Mouse (Mus musculus) heart, embryonic 10.5 days (tissue): ENCODE data around the gene Ptgdr2. TPM values are rescaled to one million over a fixed set of nuclear protein-coding genes. Genes with fewer than 3 reads are reported as not detected.

Source experiments
- DNase-seq: peaks from one replicate; pipeline ENCODE4 v3.0.0-alpha.2; 2017; ENCODE audit warnings: low spot score
- H3K27ac ChIP-seq: fragments of 300-500 bp; sonication (generic); 2 replicates; pipeline ENCODE4 v1.5.1; 2016; ENCODE audit warnings: mild to moderate bottlenecking
- H3K27me3 ChIP-seq: fragments of 300-500 bp; sonication (generic); 2 replicates; pipeline ENCODE4 v1.6.1; 2016; ENCODE audit warnings: mild to moderate bottlenecking; ENCODE audit not compliant: poor library complexity, insufficient read depth, severe bottlenecking
- H3K36me3 ChIP-seq: fragments of 300-500 bp; sonication (generic); 2 replicates; pipeline ENCODE4 v1.6.1; 2016; ENCODE audit warnings: mild to moderate bottlenecking, moderate library complexity
- H3K4me1 ChIP-seq: fragments of 300-500 bp; sonication (generic); 2 replicates; pipeline ENCODE4 v1.6.1; 2016; ENCODE audit warnings: mild to moderate bottlenecking
- H3K4me3 ChIP-seq: fragments of 300-500 bp; sonication (generic); 2 replicates; pipeline ENCODE4 v1.5.1; 2016; ENCODE audit warnings: mild to moderate bottlenecking, moderate library complexity
- H3K9me3 ChIP-seq: fragments of 300-500 bp; sonication (generic); 2 replicates; pipeline ENCODE4 v1.6.1; 2016; ENCODE audit warnings: mild to moderate bottlenecking, moderate library complexity
- WGBS: fragments of 180-500 bp; shearing (Covaris S2); methylation state at CpG from one replicate; pipeline ENCODE4 v1.1.7; 2016; 5-methylcytosine and 5-hydroxymethylcytosine counted together
- polyA plus RNA-seq: library from polyadenylated mRNA; unstranded; fragments of >200 nt; fragmentation: Nextera tagmentation; extraction: Ambion mirVana; gene quantifications from 2 replicates; pipeline ENCODE4 v1.2.1, GENCODE M21; 2016

The Ptgdr2 gene
- polyA plus RNA-seq, 1 experiment from 2014 or later: 0.19 TPM

DNA sequence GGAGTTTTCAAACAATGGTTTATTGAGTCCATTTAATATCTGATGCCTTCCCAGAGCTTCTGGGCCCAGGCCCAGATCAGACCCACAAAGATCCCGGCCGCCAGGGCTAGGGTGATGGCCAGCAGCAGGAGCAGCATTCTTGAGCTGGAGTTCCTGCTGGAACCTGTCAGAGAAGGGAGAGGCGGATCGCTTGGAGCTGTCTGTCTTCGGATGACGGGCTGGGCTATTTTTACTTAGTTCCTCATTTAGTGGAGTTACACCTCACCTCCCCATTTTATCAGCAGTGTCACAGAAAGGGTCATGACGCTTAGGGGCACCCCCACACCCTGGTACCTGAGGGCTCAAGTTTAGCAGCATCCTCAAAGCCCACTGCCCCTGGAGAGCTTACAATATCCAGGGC lies 22.7 kb upstream of the Ptgdr2 start:
- Histone ChIP-seq H3K27me3 (peaks cover 4% of the 10 kb centered on the region; the same call in 1 of the 2 replicates), H3K4me3 (no peak overlapping the region), H3K9me3 (no peaks in the 10 kb centered on the region), H3K27ac (peak overlapping the region; percentile 66), H3K36me3 (no peaks in the 10 kb centered on the region), H3K4me1 (peaks cover 31% of the 10 kb centered on the region)
- DNase-seq: peak; percentile 84
- WGBS: 31% methylated on average over 7 of the region's 7 CpGs

DNA sequence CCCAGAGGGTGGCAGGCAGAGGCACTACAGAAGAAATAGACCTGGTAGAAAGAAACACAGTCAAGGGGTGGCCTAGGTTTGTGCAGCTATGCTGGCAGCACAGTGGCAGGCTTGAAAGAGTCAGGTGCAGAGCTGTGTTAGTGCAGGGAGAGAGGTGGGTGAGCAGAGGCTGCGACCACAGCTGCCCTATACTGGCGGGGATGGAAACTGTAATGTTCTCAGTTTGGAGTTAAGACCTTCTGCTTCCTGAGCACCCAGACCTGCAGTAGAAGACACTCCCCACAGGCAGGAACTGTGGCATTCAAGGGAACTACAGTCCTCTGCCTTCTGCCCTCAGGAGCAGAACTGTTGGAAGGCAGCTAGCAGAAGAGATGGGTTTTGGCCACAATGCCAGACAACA lies 22.1 kb upstream of the Ptgdr2 start:
- 64% methylated on average over 2 of the region's 2 CpGs for WGBS
- H3K4me3 ChIP-seq: no peak overlapping the region
- DNase-seq: no peak
- H3K4me1 ChIP-seq: peaks cover 26% of the 10 kb centered on the region
- H3K36me3 ChIP-seq: no peaks in the 10 kb centered on the region
- peak overlapping the region; percentile 66; the same call in 1 of the 2 replicates for H3K27ac ChIP-seq
- H3K27me3 ChIP-seq: peaks cover 5% of the 10 kb centered on the region; the same call in 1 of the 2 replicates
- no peaks in the 10 kb centered on the region for H3K9me3 ChIP-seq

DNA sequence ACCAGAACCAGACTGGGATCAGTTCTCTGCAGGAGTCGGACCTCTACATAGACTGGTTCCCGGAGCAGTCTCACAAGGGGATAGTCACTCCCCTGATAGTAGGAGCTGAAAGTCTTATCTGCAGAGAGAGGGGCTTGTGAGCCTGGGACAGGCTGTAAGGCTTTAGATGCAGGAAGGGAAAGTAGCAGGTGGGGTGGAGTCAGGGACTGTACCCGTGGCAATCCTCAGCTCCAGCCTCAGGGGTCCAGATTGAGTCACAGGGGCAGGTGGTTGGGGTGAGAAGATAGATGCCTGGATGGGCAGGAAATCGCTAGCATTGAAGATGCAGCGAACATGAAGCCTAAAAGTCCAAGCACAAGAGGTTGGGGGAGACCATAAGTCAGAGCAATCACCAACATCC lies 20.5 kb upstream of the Ptgdr2 start:
- Histone ChIP-seq H3K9me3 (no peaks in the 10 kb centered on the region), H3K36me3 (no peaks in the 10 kb centered on the region), H3K4me3 (no peak overlapping the region), H3K27me3 (peaks cover 9% of the 10 kb centered on the region; the same call in 1 of the 2 replicates), H3K27ac (no peak overlapping the region), H3K4me1 (peaks cover 26% of the 10 kb centered on the region)
- WGBS: 40% methylated on average over 5 of the region's 5 CpGs
- DNase-seq: no peak

DNA sequence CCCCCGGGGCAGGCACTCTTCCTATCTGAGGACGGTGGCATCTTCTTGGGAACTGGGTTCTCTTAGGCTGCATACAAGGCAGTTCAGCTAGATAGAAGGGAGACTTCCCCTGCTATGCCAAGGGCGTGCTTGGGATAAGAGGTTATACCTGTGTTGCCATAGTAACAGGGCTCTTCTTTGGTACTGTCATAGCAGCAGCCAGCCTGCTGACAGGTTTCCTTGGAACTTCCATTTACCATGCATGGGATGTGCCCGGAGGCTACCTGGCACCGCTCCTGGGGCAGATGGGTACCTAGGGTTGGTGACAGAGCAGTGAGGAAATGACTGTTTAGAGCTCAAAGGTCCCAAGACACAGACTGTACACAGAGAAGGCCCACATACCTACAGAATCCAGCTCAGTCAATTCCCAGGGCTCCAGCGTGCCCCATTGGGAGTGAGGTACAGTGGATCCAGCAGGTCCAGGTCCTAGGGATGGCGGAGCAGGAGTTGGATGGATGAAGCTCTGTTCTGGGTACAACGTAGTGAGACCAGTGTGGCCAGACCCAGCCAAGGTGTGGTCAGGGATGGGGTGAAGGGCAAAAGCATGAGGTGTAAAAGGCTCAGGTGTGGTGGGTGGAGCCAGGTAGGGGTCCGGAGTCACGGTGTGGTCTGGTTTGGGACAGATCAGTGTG lies 18.5 kb upstream of the Ptgdr2 start:
- Histone ChIP-seq H3K9me3 (no peaks in the 10 kb centered on the region), H3K36me3 (no peaks in the 10 kb centered on the region), H3K4me1 (peaks cover 26% of the 10 kb centered on the region), H3K27me3 (peaks cover 9% of the 10 kb centered on the region; the same call in 1 of the 2 replicates), H3K4me3 (no peak overlapping the region), H3K27ac (no peak overlapping the region)
- DNase-seq: no peak
- 84% methylated on average over 10 of the region's 10 CpGs for WGBS

DNA sequence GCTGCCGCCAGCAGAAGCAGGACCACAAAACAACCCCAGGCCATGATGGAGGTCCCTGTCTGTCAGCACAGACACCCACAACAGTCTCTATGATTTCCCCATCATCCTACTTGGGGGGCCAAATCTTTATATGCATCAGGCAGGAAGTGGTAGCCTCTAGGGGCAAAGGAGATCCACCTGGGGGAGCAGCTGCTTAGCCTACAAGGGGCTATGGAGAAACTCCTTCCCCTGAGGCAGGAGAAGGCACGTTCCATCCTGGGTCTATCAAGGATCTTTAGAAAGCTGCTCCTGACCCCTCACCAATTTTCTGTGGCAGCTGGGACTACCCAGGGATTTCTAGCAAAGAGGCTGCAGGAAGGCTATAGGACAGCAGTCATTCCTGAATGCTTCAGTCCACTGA lies 16.4 kb upstream of the Ptgdr2 start, which contains the start of gene Zp1:
Gene Zp1 (minus strand): TSS at position 101 of the 400 bp plus-strand sequence.
- Histone ChIP-seq H3K27ac (no peak within 1 kb of the TSS), H3K27me3 (peaks cover 9% of the 10 kb centered on the region; the same call in 1 of the 2 replicates), H3K9me3 (no peaks in the 10 kb centered on the region), H3K4me3 (no peak within 1 kb of the TSS), H3K36me3 (no peaks in the 10 kb centered on the region), H3K4me1 (peaks cover 12% of the 10 kb centered on the region)
- 69% methylated on average over 2 of the region's 2 CpGs for WGBS
- no peak for DNase-seq

DNA sequence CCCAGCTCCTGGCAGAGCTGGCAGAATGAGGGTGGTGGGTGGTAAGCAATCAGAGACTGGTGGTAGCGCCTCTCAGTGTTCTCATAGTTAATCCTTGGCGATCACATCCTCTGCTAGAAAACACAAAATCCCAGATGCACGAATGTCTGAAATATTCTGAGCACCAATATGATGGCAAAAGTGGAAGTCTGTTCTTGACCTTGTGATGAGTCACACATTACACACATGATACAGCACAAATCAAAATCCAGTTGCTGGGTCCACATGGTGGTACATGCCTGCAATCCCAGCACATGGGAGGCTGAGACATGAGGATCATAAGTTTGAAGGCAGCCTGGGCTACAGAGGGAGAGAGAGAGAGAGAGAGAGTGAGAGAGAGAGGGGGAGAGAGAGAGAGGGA lies 15.9 kb upstream of the Ptgdr2 start:
- H3K9me3 ChIP-seq: no peaks in the 10 kb centered on the region
- no peak for DNase-seq
- WGBS: 74% methylated on average over 3 of the region's 3 CpGs
- no peak overlapping the region for H3K27ac ChIP-seq
- no peaks in the 10 kb centered on the region for H3K36me3 ChIP-seq
- no peak overlapping the region for H3K4me3 ChIP-seq
- H3K4me1 ChIP-seq: peaks cover 17% of the 10 kb centered on the region
- peaks cover 9% of the 10 kb centered on the region; the same call in 1 of the 2 replicates for H3K27me3 ChIP-seq

DNA sequence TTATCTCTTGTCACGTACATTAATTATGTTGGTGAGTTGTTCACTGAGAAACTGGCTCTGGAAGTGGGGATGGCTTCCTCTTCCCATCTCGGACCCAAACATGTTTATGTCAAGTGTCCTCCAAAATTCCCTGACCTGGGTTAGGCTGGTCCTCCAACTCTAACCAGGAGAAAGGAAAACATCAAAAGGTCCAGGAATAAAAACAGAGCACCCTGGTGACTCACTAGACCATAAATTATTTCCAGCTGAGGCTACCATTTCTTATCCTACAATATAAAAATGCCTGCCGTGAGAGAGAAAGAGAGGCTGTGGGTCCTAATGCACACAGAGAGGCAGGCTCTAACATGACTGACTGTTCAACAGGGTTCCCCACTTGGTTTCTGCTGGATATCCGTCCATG lies 12.7 kb upstream of the Ptgdr2 start:
- Histone ChIP-seq H3K27ac (no peak overlapping the region), H3K36me3 (no peaks in the 10 kb centered on the region), H3K4me1 (0 out of 2 replicates have a peak, but pooled peaks cover 17% of the 10 kb centered on the region), H3K9me3 (no peaks in the 10 kb centered on the region), H3K27me3 (peaks cover 6% of the 10 kb centered on the region; the same call in 1 of the 2 replicates), H3K4me3 (no peak overlapping the region)
- 55% methylated on average over 4 of the region's 4 CpGs for WGBS
- no peak for DNase-seq

DNA sequence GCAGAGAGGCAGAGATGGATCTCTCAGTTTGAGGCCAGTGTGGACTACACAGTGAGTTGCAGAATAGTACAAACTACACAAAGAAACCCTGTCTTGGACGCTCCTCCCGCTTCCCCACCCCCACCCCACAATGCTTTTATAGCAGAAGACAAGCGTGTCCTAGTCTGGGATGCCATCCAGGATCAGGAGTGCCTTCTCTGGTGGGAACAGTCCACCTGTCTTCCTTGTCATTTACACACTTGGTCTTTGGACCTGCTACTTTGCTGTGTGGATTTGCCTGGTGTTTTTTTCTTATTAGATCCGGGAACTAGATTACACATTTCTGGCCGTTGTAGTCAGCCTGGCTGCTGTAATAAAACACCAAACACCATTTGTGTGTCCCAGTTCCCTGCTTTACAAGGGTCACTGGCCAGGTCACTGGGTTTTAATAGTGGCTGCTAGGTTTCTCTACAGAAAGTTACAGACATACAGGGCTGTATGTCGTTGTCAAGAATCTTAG lies 10.8 kb upstream of the Ptgdr2 start:
- Histone ChIP-seq H3K4me1 (peaks cover 17% of the 10 kb centered on the region; the same call in 1 of the 2 replicates), H3K27ac (peak overlapping the region; percentile 77; the same call in 1 of the 2 replicates), H3K9me3 (no peaks in the 10 kb centered on the region), H3K27me3 (no peaks in the 10 kb centered on the region), H3K4me3 (no peak overlapping the region), H3K36me3 (no peaks in the 10 kb centered on the region)
- WGBS: 70% methylated on average over 6 of the region's 6 CpGs
- DNase-seq: no peak

DNA sequence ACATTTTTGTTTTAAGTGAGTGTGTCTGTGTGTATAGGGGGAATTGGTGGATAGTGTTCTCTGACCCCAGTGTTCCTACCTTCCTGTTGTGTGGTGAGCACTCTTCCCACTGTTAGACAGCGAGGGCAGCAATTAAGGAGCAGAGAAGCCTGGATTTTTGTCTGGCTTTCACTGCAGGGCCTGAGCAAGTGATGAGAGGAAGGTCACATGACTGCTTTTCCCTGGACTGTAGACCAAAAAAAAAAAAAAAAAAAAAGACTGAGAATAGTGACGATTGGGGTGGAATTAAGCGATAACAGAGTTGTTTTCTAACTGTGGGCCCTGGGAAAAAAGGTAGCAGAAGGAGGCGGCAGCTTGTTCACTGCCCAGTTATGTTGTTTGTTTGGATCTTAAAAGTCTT lies 10.3 kb upstream of the Ptgdr2 start:
- no peak overlapping the region for H3K4me3 ChIP-seq
- WGBS: 47% methylated on average over 4 of the region's 4 CpGs
- DNase-seq: no peak
- H3K4me1 ChIP-seq: peaks cover 17% of the 10 kb centered on the region; the same call in 1 of the 2 replicates
- no peaks in the 10 kb centered on the region for H3K9me3 ChIP-seq
- H3K27ac ChIP-seq: peak overlapping the region; percentile 77; the same call in 1 of the 2 replicates
- no peaks in the 10 kb centered on the region for H3K27me3 ChIP-seq
- H3K36me3 ChIP-seq: no peaks in the 10 kb centered on the region

DNA sequence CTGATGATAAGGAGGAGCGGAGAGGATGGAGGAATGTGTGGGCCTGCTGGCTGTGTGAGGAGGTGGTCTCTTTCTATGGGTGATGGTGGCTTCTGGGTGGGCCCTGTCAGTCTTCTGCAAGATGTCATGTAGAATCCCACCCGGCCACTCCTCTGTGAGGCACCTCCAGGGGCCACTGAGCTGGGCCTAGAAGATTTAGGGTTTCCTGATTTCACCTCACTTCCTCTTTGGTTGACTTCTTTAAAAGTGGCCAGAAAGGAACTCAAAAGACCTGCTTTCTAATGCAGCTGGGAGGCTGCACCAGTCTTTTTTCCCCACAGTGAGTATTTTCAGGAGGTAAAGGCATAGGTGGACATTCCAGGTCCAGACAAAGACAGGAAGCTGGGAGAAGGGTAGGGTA lies 6.3 kb upstream of the Ptgdr2 start:
- no peaks in the 10 kb centered on the region for H3K9me3 ChIP-seq
- no peaks in the 10 kb centered on the region for H3K27me3 ChIP-seq
- no peak for DNase-seq
- no peak overlapping the region for H3K4me3 ChIP-seq
- H3K27ac ChIP-seq: no peak overlapping the region
- no peaks in the 10 kb centered on the region for H3K36me3 ChIP-seq
- H3K4me1 ChIP-seq: peaks cover 26% of the 10 kb centered on the region
- WGBS: 65% methylated on average over 2 of the region's 2 CpGs

DNA sequence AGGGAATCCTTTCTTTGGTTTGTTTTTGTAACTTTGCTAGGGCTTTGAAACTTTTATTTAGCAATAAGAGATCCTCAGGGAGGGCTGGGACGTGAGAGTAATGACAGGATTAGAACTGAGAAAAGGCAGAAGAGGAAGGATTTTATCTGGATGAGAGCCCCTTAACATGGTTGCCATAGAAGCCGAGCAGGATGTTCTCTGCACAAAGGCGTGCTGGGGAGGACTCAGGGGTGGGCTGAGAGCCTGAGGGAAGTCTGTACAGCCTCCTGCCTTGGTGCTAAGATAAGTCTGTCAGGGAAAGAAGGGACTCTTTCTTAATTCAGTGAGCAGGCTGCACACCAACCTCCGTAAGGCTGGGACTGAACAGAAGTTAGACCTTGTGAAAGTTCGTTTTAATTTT lies 1.9 kb upstream of the Ptgdr2 start:
- Histone ChIP-seq H3K36me3 (no peaks in the 10 kb centered on the region), H3K4me1 (peaks cover 29% of the 10 kb centered on the region), H3K4me3 (no peak overlapping the region), H3K27me3 (no peaks in the 10 kb centered on the region; the same call in 1 of the 2 replicates), H3K27ac (peak overlapping the region; percentile 7; the same call in 1 of the 2 replicates), H3K9me3 (no peaks in the 10 kb centered on the region)
- no peak for DNase-seq
- 26% methylated on average over 5 of the region's 5 CpGs for WGBS

DNA sequence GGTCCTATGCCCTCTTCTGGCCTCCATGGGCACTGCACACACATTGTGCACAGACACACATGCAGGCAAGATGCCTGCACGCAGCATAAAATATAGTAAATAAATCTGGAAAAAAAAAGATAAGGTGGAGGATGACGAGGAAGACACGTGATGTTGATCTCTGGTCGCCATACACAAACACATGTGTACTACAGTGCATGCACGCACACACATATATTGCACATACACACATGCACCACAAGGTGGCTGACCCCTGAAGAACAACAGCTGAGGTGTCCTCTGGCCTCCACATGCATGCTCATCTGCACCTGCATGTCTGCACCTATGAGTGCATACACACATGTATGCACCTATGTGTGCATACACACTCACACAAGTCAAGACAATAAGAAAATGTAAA lies 883 bp upstream of the Ptgdr2 start:
- Histone ChIP-seq H3K27me3 (no peaks in the 10 kb centered on the region; the same call in 1 of the 2 replicates), H3K4me1 (peaks cover 39% of the 10 kb centered on the region), H3K36me3 (no peaks in the 10 kb centered on the region), H3K27ac (no peak overlapping the region), H3K9me3 (no peaks in the 10 kb centered on the region), H3K4me3 (no peak overlapping the region)
- WGBS: 87% methylated on average over 5 of the region's 5 CpGs
- DNase-seq: no peak

DNA sequence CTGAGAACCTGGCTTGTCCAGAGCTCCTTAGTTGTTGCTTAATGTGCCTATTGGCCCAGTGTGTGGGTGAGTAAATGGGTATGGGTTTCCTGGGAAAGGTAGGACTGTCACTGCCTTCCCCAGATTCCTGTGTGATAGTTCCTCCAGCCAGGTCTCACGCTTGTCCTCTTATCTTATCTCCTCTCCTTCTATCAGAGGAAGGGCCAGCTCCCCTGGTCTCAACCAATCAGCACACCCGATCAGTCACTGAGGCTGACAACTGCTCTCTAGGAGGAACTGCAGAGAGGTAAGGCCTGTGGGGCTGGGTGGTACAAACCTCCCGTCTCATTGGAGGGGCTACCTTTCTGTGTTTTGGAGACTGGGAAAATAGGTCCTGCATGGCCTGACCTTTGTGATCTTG lies 1.8 kb downstream of the Ptgdr2 start:
- H3K9me3 ChIP-seq: no peaks in the 10 kb centered on the region
- H3K36me3 ChIP-seq: peaks cover 19% of the 10 kb centered on the region
- no peak for DNase-seq
- no peak overlapping the region for H3K4me3 ChIP-seq
- no peaks in the 10 kb centered on the region; the same call in 1 of the 2 replicates for H3K27me3 ChIP-seq
- whole genome bisulfite sequencing: 8% methylated on average over 3 of the region's 3 CpGs
- peaks cover 42% of the 10 kb centered on the region for H3K4me1 ChIP-seq
- H3K27ac ChIP-seq: no peak overlapping the region
